Mouse (Mus musculus) spleen, postnatal 14 days (tissue): ENCODE data around the gene Il5.

Source experiments
- DNase-seq, 2 experiments: peaks; one replicate each; pipeline ENCODE4 v3.0.0; 2021 to 2022; ENCODE audit warnings: low spot score in 2 of 2

The Il5 gene

DNA sequence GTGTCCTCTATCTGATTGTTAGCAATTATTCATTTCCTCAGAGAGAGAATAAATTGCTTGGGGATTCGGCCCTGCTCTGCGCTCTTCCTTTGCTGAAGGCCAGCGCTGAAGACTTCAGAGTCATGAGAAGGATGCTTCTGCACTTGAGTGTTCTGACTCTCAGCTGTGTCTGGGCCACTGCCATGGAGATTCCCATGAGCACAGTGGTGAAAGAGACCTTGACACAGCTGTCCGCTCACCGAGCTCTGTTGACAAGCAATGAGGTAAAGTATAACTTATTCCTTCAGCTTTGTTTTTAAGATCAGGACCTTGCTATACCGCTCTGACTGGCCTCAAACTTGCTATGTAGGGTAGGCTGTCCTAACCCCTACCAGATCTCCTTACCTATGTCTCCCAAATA, at the start of gene Il5:
Gene Il5, plus strand, starts transcription at position 80 of the 400 bp plus-strand sequence.
- no peak for DNase-seq

DNA sequence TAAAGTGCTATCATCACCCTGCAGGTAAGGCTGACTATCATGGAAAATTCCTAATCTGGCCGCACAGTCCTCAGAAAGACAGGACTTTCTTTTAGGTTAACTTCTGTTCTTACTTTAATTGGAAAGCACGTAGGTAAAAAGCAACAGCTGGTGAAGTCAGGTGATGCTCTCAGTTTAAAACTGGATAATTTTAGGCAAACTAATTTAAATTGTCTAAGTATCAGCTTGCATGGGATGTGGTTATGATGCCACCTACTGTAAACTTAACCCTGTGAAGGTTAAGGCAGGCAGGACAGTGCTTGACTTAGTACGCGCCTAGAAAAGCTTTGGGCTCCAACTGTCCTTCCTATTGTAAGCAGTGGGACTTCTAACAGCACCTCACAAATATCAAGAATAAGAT, 49.2 kb upstream of the Il5 start:
- no peak for DNase-seq

DNA sequence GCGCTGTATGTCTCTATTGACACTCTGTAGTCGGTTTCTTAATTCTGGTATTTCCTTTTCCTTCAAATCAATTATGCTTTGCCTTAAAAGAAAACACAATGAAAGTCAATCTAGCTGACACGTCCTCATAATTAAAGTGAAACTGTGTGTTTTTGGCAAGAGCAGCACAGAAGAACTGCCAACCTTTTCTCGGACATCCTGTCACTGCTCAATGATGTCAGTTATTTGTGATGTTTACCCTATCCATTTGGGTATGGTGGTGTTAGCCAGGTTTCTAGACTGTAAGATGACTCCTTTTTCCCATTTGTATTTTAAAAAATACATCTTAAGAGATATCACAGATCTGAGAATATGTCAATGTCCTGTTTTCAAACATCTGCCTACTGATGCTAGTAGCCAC, 40.5 kb upstream of the Il5 start:
- no peak for DNase-seq

DNA sequence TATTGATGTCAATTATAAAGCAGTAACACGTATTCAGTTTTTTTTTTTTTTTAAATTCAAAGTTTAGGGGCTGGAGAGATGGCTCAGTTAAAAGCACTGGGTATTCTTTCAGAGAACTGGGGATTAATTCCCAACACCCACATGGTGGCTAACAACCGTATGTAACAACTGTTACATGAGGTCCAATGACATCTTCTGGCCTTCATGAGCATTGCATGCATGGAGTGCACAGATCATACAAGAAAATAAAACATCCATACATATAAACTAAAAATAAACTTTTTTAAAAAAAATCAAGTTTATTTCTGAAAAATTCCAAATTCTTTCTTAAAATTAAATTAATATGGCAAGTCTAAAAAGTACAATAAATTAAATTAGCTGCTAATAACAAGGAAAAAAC, 38.9 kb upstream of the Il5 start:
- DNase-seq, result no peak

DNA sequence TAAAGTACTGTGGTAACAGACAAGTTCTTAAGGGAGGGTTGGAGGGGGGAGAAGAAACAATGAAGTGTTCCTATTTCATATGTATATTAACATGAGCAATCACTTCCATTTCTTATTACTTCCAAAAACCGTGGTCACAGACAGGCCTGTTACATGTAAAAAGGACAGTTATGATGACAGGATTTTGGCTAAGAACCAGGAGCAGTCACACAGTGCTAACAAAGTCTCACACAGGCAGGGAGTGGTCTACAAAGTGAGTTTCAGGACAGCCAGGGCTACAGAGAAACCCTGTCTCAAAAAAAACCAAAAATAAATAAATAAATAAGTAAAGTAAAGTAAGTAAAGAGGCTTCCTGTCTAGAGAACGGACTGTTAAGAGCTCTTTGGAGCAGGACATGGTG, 38.4 kb upstream of the Il5 start:
- no peak for DNase-seq

DNA sequence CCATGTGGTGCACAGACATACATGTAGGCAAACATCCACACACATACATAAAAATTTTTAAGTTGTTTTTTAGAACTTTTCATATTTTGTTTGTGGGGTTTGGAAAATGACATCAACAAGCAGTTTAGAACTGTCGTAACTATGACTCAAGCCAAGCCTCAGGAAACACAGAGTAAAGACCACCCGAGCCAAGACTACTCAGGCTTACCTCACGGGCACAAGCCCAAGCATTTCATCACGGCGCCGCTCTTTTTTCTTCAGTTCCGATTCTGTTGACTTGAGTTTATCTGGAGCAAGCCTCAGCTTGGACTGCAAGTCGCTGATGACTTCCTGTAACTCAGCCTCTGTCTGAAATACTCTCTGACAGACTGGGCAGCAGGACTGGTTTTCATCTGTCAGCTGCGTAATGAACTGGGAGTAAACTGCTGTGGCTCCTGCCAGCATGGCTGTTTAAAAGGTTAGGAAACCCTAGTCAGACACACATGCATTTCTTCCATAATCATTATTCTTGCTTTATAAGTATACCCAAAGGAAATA, 37.5 kb upstream of the Il5 start:
- no peak for DNase-seq

DNA sequence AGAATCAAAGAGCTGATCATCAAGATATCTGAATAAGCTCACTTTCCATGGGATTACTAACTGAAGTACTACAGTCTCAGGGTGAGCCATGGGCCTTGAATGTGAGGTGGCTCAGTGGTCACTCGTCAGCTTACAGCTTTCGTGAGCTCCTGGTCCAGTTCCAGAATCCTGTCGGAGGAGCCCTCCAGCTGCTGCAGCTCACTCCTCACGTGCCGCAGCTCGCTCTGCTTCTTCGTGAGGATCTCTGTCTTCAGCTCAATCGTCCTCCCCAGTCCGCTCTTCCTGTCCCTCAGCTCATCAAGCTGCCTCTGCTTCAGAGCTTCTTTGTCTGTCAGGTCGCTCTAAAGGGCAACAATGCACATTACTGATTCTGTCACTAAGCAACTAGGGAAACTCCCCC, 28.6 kb upstream of the Il5 start:
- DNase-seq, result no peak

DNA sequence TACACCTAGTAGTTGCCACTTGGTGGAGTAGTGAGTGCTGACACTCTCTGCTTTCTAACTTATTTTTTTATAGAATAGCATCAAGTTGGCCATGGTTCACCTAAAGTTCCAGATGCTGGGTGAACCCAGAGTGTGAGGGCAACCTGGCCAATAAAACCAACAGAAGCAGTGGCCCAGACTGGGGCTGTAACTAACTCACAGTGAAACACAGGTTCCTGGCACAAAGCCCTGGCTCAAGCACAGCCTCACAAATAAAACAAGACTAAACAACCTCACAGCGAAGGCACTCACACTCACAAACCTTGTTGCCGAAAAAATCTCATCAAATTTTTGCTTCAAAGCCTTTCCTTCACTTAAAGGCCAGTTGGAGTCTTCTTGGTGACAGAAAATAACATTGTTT, 22.1 kb upstream of the Il5 start:
- no peak for DNase-seq

DNA sequence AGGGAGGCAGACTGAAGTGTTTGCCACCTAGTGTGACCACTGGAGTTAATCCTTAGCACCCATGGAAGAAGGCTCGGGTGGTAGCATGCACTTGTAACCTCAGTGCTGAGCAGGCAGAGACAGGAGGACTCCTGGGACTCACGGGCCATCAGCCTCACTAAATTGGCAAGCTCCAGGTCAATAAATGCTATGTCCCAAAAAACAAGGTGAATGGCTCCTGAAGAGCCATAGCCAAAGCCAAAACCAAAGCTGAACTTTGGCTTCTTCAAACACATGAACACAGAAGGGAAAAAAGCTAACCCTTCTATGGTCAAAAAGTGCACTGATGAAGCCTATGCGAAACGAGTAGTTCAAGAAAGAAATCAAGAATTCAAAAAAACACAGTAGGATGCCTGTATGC, 21.2 kb upstream of the Il5 start:
- no peak for DNase-seq

DNA sequence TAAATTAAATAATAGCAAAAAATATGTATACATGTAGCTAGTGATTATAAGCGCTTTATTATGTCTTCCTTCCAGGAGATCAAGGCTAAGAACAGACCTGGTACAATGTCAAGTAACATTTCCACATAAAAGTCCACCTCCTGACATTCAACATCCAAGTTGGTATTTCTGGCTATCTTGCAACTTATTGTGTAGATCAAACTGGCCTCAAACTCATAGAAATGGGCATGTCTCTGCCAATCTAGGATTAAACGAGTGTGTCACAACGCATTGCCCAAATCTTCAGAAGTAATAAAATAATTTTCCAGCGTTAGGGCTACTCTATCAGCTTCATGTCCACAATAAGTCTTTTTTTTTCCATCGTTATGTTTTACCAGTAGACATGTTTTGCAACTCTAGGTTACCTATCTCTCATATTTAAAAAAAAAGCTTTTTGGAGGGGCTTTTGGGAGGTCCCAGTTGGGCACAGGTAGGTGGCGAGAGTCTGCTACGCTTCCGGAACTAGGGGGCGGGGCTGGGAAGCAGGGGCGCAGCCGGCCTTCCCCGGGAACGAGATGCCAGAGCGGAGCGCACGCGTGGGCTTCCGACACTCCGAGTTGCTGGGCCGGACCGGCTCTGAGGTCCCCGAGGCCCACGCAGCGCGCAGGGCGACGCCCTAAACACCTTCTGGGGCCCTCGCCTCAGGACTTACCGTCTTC, 14.2 kb upstream of the Il5 start:
- peak; percentile 11 to 26 for DNase-seq

DNA sequence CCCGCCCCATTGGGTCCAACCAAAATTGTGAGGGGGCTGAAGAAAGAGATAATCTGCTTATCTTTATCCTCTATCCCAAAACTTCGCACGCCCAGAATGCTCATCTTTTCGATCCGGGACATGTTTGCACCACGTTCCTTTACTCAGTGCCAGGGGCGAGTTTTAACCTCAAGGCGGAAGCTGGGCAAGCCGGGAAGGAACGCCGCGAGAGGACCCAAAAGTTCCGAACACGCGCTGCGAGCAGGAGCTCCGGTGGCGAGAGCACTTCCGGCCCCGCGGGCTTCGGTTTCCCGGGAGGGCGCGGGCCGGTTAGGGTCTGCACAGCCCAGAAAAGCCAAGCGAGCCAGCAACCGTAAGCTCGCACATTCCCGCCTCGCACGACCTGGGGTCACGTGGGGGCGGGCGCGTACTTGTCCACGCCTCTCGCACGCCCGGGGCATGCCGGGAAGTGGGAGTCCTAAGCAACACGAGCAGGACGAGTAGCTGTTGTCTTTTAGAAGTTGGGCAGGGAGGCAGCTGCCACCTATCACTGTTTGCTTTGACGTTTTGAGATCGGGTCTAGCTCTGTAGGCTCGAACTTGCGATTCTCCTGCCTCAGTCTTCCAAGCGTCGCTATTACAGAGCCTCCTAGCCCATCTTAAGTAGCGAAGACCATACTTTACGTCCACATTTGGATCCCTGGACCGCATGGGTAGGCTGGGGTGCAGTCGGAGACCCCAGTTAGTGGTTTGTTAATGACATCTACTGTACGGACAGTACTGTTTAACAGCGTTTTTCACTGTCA, 13.5 kb upstream of the Il5 start, which contains the start of gene Rad50:
Gene Rad50, minus strand, starts transcription at position 386 of the 784 bp plus-strand sequence.
- peak; percentile 83 to 87 for DNase-seq

DNA sequence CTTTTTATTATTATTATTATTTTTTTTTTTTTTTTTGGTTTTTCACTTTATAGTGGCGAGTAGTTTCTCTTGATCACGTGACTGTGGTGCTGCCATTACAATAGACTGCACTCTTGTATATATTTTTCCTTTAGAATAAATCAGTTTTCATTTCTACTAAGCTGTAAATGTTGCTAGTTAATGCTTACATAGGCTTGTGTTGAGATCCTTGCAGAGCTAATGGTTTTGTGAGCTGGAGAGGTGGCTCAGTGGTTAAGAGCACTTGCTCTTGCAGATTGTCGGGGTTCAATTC, 12.9 kb upstream of the Il5 start:
- no peak for DNase-seq

DNA sequence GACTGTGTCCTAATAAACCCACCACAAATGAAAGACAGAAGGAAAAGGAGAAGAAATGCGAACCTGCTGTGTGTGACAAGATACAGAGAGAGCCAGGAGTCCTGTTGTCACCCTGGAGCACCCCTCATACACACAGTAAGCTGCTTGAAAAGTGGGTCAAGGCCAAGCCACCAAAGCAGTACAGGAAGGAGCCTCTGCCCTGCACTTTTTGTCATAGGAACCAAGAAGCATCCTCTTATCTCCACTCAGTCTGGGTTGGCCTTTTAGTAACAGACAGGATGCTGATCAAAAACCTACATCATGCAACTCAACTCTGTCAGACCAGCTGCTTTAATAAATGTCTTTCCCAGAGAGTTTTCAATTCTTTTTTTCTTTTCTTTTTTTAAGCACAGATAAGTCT, 893 bp upstream of the Il5 start:
- no peak for DNase-seq

DNA sequence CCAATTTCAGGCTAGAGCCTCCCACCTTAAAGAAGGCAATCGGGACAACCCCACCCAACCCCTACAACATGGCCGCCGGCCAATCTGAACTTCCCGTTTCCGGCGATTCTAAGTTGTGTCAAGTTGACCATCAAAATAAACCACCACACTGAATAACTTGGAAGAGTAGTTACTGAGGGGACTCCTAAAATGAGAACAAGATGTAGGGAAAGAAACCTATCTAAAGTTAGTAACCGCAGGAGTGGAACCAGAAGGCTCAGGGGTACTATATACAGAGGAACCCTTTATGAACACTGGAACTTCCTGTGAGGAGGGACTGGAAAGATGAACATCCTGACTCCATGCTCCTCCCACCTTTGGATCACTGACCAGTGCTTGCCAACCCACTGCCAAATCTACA, 10.9 kb downstream of the Il5 start:
- no peak for DNase-seq

DNA sequence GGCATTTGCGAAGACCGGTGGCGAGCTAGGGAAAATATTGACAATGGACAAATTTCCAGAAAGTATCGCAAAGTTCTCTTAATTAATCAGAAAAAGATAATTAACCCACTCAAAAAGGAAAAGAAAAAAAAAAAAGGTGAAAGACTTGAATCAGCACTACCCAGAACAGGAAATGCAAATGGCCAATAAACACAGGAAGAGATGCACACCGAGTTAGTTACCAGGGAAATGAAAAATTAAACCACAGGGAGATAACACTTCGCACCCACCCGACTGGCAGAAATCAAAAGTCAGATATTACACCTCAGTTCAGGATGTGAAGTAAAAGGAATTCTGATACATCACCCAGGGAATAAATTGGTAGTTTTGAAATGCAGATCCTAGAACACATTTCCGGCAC, 11.7 kb downstream of the Il5 start:
- no peak for DNase-seq

DNA sequence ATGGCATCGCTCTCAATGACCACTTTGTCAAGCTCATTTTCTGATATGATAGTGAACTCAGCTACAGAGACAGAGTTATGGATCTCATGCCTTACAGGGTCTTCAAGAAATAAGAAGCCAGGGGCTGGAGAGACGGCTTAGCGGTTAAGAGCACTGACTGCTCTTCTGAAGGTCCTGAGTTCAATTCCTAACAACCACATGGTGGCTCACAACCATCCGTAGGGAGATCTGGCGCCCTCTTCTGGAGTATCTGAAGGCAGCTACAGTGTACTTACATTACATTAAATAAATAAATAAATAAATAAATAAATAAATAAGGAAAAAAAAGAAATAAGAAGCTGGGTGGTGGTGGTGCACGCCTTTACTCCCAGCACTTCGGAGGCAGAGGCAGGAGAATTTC, 13.2 kb downstream of the Il5 start:
- DNase-seq, result no peak

DNA sequence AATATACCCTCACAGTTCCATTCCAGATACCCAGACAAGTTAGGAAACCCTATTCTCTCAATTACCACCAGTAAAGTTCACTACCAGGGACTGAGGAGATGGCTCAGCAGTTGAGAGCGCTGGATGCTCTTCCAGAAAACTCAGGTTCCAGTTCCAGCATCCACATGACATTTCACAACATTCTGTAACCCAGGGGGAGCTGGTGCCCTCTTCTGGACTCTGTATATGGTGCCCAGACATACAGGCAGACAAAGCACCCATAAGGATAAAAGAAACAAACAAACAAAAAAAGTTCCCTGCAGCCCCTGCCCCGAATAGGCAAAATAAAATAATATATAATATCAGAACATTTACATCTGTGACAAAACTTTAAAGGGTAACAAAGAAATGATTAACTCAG, 13.8 kb downstream of the Il5 start:
- no peak for DNase-seq

DNA sequence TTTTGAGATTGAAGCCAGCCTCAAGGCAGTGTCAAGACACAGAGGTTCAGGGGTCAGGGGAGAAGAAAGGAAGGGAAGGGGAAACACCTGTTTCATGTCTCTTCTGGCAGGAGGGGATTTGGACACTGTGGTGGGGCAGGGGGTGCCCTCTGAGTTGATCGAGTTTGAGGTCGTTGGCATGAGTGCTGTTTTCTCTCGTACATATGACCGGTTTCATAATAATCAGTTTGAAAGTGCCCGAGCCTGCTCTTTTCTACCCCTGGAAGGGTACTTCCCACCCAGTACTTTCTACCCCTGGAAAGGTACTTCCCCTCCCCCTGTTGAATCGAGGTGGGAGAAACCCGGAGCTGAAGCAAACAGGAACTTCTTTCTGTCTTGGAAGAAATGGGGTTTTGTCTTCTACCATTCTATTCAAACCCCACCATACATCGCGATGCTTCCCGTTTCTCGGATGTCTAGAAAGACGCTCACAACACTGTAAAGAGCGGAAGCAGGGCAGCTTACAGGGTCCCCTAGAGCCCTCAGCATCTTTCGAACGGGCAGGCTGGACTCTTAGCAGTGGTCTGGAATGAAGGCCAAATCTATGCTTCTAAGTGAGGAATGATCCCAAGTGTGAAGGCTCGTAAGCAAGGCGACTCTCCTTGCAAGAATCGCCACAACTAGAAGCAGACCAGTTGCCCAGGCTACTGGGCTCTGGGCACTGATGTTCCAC, 14.5 kb downstream of the Il5 start:
- DNase-seq, result no peak

DNA sequence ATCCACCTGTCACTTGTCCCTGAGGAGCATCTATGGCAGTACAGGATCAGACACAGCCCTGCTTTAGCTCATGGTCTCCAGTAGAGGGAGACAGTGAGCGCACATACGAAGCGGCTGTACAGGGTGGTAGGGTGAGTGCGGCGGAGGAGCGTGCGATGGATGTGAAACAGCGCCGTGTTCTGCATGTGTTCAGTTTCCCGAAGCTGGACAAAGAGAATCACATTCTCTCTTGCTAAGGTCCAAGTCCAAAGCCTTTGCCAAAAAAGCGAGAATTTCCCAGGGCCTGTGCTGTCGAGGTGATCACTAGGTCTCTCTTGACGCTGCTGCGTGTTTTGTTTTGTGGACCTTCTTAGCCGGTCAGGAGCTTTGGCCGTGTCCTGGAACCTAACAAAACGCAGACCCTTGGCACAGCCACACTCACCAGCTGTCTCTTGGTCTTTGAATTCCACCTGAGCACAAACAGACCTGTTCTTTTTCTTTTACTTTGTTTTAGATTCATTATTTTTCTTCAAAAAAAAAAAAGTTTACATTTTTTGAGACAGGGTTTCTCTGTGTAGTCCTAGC, 15.2 kb downstream of the Il5 start:
- peak; percentile 25 to 55 for DNase-seq

DNA sequence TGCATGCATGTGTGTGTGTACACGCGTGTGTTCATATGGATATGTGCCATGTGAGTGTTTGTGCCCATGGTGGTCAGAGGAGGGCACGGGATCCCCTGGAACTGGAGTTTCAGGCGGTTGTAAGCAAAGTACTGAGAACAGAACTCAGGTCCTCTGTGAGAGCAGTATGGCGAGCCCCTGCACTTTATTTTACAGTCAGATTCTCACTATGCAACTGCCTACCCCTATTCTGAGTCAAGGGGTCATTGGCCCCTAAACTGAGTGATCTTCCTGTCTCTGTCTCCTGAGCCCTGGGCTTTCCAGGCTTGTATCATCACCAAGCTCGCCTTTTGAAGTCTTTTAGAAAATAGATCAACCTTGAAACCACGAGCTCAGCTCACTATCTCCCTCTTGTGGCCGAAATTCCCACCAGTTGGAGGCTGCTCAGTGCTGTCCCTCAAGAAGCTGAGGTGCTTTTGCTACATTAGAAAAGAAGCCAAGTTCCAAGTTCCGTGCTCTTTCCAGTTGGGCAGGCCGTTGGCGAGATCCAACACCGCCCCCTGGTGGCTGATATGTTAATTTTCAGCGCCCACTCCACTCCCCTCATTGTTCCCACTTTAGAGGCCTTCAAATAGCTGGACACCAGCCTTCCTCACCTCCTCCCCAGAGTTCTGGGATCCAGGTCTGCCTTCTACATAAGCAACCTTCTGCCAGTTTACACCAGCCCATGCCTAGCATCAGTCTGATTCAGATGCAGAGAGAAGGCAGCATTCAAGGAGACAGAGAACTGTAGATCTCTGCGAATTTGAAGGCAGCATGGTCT, 16.4 kb downstream of the Il5 start:
- DNase-seq, result peak; percentile 35 to 67

DNA sequence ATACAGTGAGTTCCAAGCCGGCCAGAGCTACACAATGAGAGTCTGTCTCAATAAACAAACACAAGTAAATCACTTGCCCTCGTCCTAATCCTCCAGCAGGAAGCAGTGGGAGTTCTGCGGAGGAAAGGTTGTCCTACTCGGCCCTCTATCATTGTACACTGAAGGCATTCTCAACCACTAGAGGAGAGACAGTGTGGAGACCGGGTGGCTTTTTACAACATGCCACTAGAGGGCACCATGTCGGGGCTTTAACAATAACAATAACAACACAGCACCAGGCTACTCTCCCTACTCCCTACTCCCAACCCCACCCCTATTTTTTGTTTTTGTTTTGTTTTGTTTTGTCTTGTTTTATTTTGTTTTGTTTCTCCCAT, 17.0 kb downstream of the Il5 start:
- peak in 1 of 2 experiments; percentile 42 for DNase-seq

DNA sequence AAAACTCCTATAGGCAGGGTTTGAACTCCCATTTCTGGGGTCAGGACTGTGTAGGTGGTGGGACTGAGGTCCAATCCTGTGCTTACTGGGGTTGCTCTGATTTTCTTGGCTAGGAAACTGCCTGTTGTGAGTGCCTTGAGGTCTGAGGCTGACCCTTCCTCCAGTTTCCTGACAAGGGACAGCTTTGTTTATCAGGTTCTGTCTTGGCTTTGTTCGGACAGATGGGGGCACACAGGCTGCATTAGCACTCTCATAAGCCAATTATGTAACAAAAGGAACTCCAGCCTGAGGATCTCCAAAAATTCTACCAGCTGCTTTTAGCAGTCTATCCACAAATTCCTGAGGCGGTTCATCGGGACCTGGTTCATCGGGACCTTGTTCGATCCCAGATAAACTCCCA, 21.8 kb downstream of the Il5 start:
- DNase-seq, result no peak
